Mouse (Mus musculus): Measurements from ENCODE around the gene Gnaq. TPM values are rescaled to one million over a fixed set of nuclear protein-coding genes. Genes with fewer than 3 reads are reported as not detected.

Gene Gnaq
- total RNA-seq, 1 experiment = 17.8 TPM

DNA sequence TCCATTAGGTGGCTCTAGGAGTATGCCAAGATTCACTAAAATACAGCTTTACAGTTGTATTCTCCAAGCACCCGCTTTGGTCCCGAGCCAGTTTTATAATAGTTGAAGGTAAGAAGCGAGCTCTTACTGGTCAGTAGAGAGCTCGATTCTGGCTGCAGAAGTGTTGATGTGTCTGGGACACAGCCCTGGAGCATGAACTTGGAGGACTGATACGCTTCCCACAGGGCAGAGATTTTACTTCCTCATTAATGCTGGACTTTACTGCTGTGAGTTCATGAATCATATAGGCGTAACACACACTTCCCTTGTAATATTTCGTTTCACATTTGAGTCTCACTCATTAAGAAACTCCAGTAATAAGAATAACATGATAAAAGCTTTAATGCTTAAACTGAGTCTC lies 197.5 kb downstream of the Gnaq start:
- no peaks in the 10 kb centered on the region for H3K4me1 ChIP-seq (ENCODE audit: control insufficient read depth in 2 of 2, insufficient read depth in 2 of 2, low read length in 2 of 2, poor library complexity in 1 of 2)
- no peak overlapping the region for H3K4me3 ChIP-seq (ENCODE audit: insufficient read depth in 1 of 2, low read depth in 1 of 2, low read length in 2 of 2, poor library complexity in 1 of 2, severe bottlenecking in 1 of 2)
- no peak overlapping the region for H3K9ac ChIP-seq (ENCODE audit: insufficient read depth, low read depth, low read length, poor library complexity, severe bottlenecking)
- H3K27ac ChIP-seq (ENCODE audit: insufficient read depth, low read depth, low read length, poor library complexity, severe bottlenecking) = no peak overlapping the region
- no peaks in the 10 kb centered on the region for H3K9me3 ChIP-seq (ENCODE audit: control insufficient read depth, insufficient read depth, low read depth, low read length)
- no peaks in the 10 kb centered on the region for H3K36me3 ChIP-seq (ENCODE audit: control insufficient read depth, insufficient read depth, low read length, poor library complexity, severe bottlenecking)
- DNase-seq (ENCODE audit: low read depth, low spot score) = no peak
- in situ Hi-C loops (cut with MboI; ENCODE audit: low sequenced_read_pairs in 2 of 2, unreplicated experiment in 2 of 2) = no loop called here
- TF ChIP-seq MAFK (IDR thresholded peaks at IDR 0.05; ENCODE audit: insufficient read depth, low read depth, low read length) = no peak
- TF ChIP-seq ZC3H11A (IDR thresholded peaks at IDR 0.05; ENCODE audit: borderline replicate concordance, low read depth, low read length) = no peak
- no peak for TF ChIP-seq HCFC1 (IDR thresholded peaks at IDR 0.05; ENCODE audit: borderline replicate concordance, insufficient read depth, low read length)
- no peak for TF ChIP-seq ZNF384 (IDR thresholded peaks at IDR 0.05; ENCODE audit: low read depth, low read length)
- TF ChIP-seq CHD2 (IDR thresholded peaks at IDR 0.05; ENCODE audit: low read depth, low read length) = no peak

DNA sequence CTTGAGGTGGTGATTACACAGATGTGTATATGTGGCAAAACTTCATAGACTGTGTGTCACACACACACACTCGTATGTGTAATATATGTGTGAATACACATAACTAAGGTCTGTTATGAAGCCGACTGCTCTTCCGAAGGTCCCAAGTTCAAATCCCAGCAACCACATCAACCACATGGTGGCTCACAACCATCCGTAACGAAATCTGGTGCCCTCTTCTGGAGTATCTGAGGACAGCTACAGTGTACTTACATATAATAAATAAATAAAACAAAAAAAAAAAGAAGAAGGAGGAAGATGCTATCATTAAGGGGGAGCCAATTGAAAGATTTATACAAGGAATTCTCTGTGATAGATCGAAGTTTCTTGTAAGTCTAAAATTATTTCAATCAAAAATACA lies 198.4 kb downstream of the Gnaq start:
- TF ChIP-seq CHD2 (IDR thresholded peaks at IDR 0.05; ENCODE audit: low read depth, low read length) (no peak), ZC3H11A (IDR thresholded peaks at IDR 0.05; ENCODE audit: borderline replicate concordance, low read depth, low read length) (no peak), ZNF384 (IDR thresholded peaks at IDR 0.05; ENCODE audit: low read depth, low read length) (no peak), MAFK (IDR thresholded peaks at IDR 0.05; ENCODE audit: insufficient read depth, low read depth, low read length) (no peak), HCFC1 (IDR thresholded peaks at IDR 0.05; ENCODE audit: borderline replicate concordance, insufficient read depth, low read length) (no peak)
- H3K4me1 ChIP-seq (ENCODE audit: control insufficient read depth in 2 of 2, insufficient read depth in 2 of 2, low read length in 2 of 2, poor library complexity in 1 of 2) = no peaks in the 10 kb centered on the region
- no peak for DNase-seq (ENCODE audit: low read depth, low spot score)
- H3K27ac ChIP-seq (ENCODE audit: insufficient read depth, low read depth, low read length, poor library complexity, severe bottlenecking) = no peak overlapping the region
- no peak overlapping the region for H3K4me3 ChIP-seq (ENCODE audit: insufficient read depth in 1 of 2, low read depth in 1 of 2, low read length in 2 of 2, poor library complexity in 1 of 2, severe bottlenecking in 1 of 2)
- no peaks in the 10 kb centered on the region for H3K9me3 ChIP-seq (ENCODE audit: control insufficient read depth, insufficient read depth, low read depth, low read length)
- no peak overlapping the region for H3K9ac ChIP-seq (ENCODE audit: insufficient read depth, low read depth, low read length, poor library complexity, severe bottlenecking)
- in situ Hi-C loops (cut with MboI; ENCODE audit: low sequenced_read_pairs in 2 of 2, unreplicated experiment in 2 of 2) = no loop called here
- no peaks in the 10 kb centered on the region for H3K36me3 ChIP-seq (ENCODE audit: control insufficient read depth, insufficient read depth, low read length, poor library complexity, severe bottlenecking)

DNA sequence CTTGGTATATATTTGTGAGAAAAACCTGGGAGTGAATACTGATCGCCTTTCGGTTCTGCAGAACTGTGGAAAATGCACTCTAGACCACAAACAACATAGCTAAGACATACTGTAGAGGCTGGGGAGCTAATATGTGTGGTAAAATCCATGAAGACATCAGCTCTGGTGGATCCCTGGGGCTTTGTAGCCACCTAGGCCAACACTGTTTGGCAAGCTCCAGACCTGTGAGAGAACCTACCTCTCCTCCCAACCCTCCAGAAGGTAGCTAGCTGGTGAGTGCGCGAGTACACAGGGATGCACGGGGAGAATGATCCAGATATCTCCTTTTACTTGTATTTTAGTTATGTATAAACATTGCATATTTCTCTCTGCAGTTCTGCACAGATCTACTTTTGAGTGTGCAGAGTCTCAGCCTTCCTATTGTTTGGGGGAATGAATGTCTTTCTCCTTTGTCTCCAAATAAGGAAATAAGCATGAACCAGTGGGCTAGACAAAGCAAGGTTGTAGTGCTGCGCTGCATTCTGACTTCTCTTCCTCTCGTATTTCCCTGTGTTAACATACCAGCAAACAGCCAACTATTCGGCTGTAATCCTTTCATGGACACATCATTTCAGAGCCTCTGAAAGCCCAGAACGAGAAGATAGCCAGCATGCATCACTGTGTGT lies 205.4 kb downstream of the Gnaq start:
- Histone ChIP-seq H3K27ac (ENCODE audit: insufficient read depth, low read depth, low read length, poor library complexity, severe bottlenecking) (no peak overlapping the region), H3K9ac (ENCODE audit: insufficient read depth, low read depth, low read length, poor library complexity, severe bottlenecking) (no peak overlapping the region), H3K4me3 (ENCODE audit: insufficient read depth in 1 of 2, low read depth in 1 of 2, low read length in 2 of 2, poor library complexity in 1 of 2, severe bottlenecking in 1 of 2) (no peak overlapping the region), H3K4me1 (ENCODE audit: control insufficient read depth in 2 of 2, insufficient read depth in 2 of 2, low read length in 2 of 2, poor library complexity in 1 of 2) (no peaks in the 10 kb centered on the region), H3K36me3 (ENCODE audit: control insufficient read depth, insufficient read depth, low read length, poor library complexity, severe bottlenecking) (no peaks in the 10 kb centered on the region), H3K9me3 (ENCODE audit: control insufficient read depth, insufficient read depth, low read depth, low read length) (no peaks in the 10 kb centered on the region)
- TF ChIP-seq CHD2 (IDR thresholded peaks at IDR 0.05; ENCODE audit: low read depth, low read length) (no peak), HCFC1 (IDR thresholded peaks at IDR 0.05; ENCODE audit: borderline replicate concordance, insufficient read depth, low read length) (no peak), ZNF384 (IDR thresholded peaks at IDR 0.05; ENCODE audit: low read depth, low read length) (no peak), MAFK (IDR thresholded peaks at IDR 0.05; ENCODE audit: insufficient read depth, low read depth, low read length) (no peak), ZC3H11A (IDR thresholded peaks at IDR 0.05; ENCODE audit: borderline replicate concordance, low read depth, low read length) (no peak)
- DNase-seq (ENCODE audit: low read depth, low spot score) = no peak
- in situ Hi-C loops (cut with MboI; ENCODE audit: low sequenced_read_pairs in 2 of 2, unreplicated experiment in 2 of 2) = no loop called here

DNA sequence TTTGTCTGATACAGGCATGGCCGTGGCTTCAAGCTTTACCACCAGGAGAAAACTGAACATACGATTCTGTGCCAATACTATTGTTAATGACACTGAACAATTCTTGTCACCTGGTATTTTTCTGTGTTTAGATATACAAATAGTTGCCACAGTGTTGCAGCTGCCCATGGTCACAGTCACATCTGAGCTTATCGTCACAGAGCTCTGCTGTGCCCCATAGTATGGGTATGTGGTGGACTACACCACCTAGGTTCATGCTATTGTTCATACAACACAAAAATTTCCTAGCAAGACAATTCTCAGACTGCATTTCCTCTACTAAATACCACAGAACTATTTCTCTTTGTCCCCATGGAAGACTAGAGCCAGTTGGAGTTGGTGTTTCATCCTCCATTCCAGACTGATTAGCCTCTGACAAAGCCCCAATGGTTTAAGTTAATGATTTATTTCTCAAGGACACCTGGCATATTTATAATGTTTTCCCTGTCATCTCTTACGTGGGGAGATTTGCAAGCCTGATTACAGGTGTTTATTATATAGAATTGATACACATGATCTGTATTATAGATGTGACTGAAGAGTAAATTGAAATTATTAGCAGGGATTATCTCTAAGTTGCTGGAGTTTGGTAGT lies 207.4 kb downstream of the Gnaq start:
- no peaks in the 10 kb centered on the region for H3K4me1 ChIP-seq (ENCODE audit: control insufficient read depth in 2 of 2, insufficient read depth in 2 of 2, low read length in 2 of 2, poor library complexity in 1 of 2)
- DNase-seq (ENCODE audit: low read depth, low spot score) = no peak
- in situ Hi-C loops (cut with MboI; ENCODE audit: low sequenced_read_pairs in 2 of 2, unreplicated experiment in 2 of 2) = no loop called here
- no peaks in the 10 kb centered on the region for H3K9me3 ChIP-seq (ENCODE audit: control insufficient read depth, insufficient read depth, low read depth, low read length)
- no peak for TF ChIP-seq ZC3H11A (IDR thresholded peaks at IDR 0.05; ENCODE audit: borderline replicate concordance, low read depth, low read length)
- TF ChIP-seq HCFC1 (IDR thresholded peaks at IDR 0.05; ENCODE audit: borderline replicate concordance, insufficient read depth, low read length) = no peak
- no peak for TF ChIP-seq MAFK (IDR thresholded peaks at IDR 0.05; ENCODE audit: insufficient read depth, low read depth, low read length)
- TF ChIP-seq ZNF384 (IDR thresholded peaks at IDR 0.05; ENCODE audit: low read depth, low read length) = no peak
- TF ChIP-seq CHD2 (IDR thresholded peaks at IDR 0.05; ENCODE audit: low read depth, low read length) = no peak
- H3K27ac ChIP-seq (ENCODE audit: insufficient read depth, low read depth, low read length, poor library complexity, severe bottlenecking) = no peak overlapping the region
- no peaks in the 10 kb centered on the region for H3K36me3 ChIP-seq (ENCODE audit: control insufficient read depth, insufficient read depth, low read length, poor library complexity, severe bottlenecking)
- H3K9ac ChIP-seq (ENCODE audit: insufficient read depth, low read depth, low read length, poor library complexity, severe bottlenecking) = no peak overlapping the region
- H3K4me3 ChIP-seq (ENCODE audit: insufficient read depth in 1 of 2, low read depth in 1 of 2, low read length in 2 of 2, poor library complexity in 1 of 2, severe bottlenecking in 1 of 2) = no peak overlapping the region

All from ES-E14 (cell line).